Mouse (Mus musculus) lung, postnatal 4 days (tissue): Measurements from ENCODE around the gene Itpr3.

Source experiments
- DNase-seq, 2 experiments: peaks; one replicate each; pipeline ENCODE4 v3.0.0; 2021

Gene Itpr3

DNA sequence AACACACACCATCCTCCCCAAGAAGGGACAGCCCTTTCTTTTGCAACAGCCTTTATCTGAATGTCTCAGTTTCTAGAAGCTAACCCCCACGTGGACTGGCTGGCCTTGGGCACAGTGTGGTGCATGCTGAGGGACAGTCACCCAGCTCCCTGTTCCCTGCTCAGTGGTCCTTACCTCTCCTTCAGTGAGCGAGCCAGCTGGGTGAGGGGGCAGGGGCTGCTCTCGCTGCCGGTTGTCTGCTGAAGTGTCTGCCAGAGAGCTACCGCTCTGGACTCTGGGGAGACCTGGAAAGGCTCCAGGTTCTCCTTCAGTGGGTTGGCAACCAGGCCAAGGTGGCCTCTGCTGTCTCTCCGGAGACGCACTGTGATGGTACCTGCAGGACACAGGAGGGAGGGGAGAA lies 93.8 kb downstream of the Itpr3 start:
- no peak for DNase-seq

DNA sequence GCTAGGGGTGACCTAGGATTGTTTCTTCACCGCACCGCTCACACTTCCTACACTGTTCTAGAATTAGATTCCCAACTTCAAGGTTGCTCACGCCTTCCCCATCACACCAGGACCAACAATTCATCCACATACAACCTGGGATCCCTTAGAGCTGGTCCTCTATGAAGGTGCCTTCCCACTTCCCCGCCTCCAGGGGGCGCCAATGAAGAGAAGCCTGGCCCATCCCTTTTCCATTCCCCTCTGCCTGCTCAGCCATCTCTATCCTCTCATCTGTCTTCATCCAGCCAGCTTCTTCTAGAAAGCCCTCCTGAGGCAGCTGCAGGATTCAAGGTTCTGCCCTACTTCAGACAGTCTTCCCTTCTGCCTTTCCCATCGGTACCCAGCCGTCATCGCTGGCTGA lies 94.3 kb downstream of the Itpr3 start:
- peak in 1 of 2 experiments; percentile 44 for DNase-seq

DNA sequence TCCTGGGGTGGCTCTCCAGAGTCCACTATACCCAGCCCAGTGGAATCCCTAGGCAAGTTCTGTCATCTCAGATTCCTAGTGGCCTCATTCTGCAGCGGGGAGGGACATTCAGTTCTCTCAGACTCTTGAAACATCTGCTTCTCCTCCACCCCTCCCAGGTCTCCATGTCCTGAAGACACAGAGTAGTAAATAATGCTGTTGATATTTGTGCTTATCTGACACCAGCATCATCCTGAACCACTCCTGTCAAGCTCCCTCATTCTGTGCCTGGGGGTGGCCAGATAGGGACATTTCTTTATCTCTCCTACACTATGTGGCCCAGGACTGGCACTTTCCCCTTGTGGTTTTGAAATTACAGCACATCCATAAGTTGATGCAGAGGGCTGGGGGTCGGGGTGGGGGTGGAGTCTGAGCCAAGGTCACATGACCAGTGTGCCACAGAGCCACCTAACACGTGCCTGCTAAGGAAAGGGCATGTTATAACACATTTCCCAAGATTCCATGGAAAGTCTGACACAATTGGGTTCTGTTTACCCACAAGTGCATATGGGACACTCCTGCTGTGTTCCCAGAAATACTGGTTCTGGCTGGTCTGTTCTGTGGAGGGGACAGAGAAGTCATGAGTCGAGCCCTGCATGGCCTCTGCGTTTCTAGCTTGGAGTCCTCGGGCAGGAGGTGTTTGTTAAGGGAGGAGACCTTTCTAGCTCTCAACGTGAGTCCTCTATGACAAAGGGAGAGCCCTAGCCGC lies 96.0 kb downstream of the Itpr3 start:
- no peak for DNase-seq

DNA sequence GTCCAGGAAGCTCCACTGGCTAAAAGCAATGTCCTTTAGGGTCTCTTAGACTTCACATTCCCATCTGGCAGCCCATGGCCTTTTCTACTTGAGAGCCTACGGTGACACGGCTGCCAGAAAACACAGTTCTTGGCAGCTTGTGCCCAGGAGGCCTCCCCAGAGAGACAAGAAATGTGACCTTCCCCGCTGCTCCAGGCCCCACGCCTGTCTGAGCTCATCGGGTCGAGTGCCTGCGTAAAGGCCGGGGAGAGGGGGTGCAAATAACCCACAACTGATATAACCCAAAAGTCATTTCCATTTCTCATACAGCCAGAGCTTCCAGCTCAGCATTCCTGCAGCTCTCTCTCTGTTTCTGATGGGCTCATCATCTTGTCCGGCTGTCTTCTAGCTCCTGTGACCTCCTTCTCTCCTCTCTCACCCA lies 96.7 kb downstream of the Itpr3 start:
- peak in 1 of 2 experiments; percentile 43 for DNase-seq

DNA sequence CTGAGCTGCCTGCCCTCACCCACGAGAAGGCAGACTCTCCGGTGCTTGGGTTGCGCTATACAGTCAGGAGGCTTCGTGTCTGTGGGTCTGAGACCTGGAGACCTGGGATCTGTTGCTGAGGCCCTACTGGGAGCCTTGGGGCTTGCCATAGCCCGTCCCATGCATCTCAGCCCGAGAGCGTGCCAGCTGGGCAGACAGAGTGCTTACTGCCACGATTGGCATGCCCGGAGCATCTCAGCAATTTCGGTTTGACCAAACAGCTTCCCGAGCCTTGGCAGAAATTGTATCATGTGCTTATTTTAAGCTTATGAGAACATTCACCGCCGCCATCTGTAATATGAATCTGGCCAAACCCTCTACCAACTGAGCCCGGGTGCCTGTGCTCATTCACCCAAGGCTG lies 97.2 kb downstream of the Itpr3 start:
- no peak for DNase-seq

DNA sequence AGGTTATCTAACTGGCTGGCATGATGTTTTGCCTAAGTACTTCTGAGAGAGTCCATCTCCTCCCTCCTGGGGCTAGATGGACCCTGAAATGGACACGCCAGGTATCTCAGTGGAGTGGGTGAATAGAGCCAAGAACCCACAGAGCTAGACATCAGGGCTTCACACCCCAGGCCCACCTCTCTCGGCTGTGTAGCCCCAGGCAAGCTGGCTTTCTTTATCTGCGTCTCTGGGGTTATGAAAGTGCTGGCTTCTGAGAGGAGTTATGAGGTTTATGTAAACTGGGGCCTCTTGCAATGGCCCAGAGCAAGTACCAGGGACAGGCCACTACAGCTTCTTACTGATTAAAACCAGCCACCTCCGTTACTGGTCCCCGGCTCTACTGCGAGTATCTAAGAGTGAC lies 97.8 kb downstream of the Itpr3 start:
- DNase-seq: no peak

DNA sequence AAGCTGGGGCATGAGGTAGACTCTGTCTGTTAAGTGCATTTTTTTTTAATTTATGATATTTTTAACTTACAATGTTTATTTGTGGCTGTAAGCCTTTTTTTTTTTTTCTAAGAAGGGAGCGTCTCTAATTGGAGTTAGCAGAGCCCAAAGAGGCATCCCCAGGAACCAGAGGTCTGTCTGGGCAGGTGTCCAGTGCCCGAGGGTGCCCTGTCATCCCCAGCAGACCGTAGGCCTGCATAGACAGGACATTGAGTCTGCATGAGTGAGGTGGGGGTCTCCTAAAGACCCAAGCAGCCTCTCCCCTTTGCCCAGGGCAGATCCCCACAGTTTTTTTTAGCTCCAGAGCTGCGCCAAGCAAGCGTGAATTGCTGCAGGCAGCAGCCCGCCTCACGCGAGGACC lies 98.6 kb downstream of the Itpr3 start:
- DNase-seq: no peak

DNA sequence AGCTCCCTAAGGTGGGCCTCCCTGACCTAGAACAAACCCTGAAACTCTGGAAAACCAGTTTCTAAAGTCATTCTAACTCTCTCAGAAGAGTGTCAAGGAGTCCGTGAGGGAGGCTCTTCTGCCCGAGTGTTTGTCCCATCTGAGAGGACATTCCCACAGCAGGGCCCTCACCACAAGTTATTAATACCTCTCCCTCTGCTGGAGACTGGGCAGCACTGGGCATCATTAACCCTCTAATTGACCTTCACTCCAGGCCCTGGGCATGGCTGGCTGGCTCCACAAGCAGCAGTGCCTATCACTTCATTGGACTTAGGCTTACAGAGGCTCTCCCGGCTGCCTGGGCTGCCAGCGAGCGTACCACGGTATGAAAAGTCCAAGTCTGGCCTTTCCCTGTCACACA lies 101.3 kb downstream of the Itpr3 start:
- DNase-seq: no peak

DNA sequence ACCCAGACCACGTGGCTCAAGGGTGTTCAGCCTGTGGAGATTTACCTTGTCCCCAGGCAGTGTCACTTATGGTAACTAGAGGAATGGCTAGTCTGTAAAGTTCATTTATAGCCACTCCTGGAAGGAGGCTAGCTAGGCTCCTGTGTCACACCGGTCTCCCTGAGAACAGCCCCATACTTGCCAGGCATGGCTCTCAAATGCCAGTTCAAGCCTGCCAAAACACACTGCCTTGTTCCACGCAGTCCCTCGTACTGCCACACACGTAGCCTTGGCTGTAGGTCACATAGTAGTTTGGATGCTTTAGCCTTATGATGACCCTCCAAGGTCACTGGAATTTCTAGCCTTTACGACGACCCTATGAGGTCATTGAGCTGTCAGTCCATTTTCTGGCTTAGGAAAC lies 102.1 kb downstream of the Itpr3 start:
- no peak for DNase-seq

DNA sequence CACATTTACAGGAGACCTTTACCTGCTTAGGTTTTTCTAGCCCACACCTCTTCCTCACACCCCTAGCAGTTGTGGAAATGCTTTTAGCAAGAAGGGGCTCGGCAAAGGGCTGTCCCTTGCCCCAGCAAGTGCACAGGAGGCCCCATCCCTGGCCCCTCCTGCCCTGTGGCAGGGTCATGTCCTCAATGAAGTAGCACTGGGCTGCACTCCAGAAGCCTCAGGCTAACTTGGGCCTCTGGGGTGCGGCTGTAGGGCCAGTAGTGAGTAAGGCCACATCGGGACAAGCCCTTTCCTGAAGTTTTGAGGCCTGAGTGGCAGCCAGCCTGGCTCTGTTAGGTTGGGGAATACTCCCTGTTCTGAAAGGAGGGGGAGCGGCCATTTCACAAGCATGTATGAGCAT lies 103.8 kb downstream of the Itpr3 start:
- peak in 1 of 2 experiments; percentile 48 for DNase-seq

DNA sequence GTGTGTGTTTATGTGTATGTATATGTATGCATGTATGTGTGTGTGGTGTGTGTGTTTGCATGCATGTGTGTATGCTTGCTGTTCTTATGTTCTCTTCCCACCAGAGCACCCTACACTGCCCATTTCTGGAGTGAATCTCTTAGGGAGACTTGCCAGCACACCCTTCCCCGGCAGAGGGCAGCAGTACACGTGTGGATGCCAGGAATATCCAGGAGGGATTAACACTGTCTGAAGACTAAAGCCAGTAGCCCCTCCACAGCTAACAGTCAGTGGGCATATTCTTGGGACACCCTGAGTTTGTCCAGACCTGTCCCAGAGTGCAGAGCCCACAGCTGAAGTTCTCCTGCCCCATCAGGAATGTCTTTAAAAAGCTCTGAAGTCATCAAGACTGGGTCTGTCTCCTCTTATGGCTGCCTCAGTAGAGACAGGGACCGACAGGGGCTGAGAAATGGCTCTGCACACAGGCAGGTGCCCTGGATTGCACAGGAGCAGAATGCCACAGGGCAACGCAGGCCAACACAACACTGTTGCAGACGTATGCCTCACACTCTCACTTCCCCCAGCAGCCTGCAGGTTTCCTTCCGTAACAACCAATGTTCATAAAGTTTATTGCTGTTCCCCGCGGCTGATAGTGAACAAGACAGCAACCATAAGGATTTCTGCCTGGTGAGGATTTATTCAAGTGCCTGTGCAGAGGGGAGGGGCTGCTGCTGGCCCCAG lies 108.1 kb downstream of the Itpr3 start:
- DNase-seq: peak in 1 of 2 experiments; percentile 42

DNA sequence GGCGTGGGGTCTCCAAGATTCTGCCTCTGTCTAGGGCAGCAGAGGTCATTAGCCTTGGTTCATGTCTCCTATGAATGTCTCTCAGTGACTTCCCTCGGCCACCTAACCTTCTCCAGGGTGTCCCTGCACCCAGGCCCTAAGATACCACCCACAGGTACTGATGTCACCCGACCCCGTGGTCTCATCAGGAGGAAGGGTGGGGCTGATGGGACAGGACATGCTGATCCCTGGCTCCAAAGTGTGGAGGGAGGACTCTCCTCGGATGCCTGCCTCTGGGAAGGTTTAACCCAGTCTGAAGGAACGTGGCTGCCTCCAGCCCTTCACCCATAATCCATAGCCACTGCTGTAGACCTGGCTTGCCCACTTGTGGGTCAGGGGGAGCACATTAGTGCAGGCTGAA lies 109.8 kb downstream of the Itpr3 start:
- no peak for DNase-seq

DNA sequence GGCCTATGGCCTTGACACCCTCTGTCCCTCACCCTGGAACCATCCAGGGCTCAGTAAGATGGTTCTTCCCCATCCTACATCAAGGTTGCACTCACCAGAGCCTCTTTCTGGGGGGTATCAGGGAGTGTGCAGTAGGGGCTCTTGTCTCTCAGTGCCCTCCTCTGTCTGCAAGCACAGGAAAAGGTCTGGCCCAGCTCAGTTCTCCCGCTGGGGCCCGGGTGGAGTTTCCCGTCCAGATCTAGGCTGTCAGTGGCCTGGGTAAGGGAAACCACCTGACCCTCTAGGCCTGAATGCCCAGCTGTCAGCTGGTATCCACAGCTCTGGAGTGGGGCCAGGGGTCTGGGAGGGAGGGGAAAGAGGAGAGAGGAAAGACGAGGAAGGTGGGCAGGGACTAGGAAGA lies 110.4 kb downstream of the Itpr3 start, which contains the start of gene Ip6k3:
TSS of gene Ip6k3 (minus strand) at position 251 of the 400 bp plus-strand sequence.
- DNase-seq: peak in 1 of 2 experiments; percentile 37

DNA sequence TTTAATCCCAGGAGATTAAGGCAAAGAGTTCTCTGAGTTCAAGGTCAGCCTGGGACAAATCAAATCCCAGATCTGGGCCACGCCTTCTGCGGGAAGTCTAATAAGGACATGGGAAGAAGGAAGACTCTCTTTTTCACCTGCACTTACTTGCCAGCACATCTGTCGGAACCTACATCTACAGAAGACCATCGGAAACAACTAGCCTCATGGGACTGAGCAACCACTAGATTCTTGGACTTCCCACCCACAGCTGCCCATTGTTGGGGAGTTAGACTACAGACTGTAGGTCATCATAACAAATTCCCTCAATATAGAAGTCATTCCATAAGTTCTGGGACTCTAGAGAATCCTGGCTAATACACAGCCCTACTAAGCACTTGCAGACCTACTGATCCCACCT lies 111.5 kb downstream of the Itpr3 start:
- no peak for DNase-seq

DNA sequence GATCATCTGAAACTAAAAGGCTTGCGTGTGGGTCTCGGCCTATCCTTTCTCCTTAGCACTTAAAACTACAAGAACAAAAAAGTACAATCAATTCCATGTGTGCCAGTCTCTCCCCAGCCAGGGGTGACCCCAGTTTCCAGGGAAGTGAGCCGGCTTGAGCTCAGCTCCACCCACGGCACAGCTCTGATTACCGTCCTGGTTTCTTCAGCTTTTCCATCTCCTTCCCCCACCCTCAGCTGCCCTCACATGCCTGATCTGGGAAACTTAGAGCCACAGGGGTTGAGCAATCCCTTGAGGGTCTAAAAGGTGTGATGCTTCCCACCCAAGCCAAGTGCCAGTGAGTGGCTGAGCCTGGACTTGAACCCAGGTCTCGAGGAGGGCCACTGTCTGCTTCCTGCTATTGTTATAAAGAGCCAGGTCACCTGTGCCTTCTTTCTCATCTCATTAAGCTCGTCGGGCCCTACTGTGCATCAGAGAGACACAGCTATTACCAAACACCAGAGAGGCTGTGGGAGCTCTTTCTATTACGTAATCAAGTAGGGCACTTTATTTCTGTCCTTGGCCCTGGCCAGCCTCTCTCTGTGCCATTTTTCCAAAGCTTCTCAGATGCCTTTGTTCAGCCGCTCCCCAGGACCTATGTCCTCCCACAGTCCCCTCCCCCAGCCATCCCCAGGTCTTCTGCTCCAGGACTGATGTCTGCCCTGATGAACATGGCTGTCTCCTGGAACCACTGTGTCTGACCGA lies 113.0 kb downstream of the Itpr3 start:
- no peak for DNase-seq

DNA sequence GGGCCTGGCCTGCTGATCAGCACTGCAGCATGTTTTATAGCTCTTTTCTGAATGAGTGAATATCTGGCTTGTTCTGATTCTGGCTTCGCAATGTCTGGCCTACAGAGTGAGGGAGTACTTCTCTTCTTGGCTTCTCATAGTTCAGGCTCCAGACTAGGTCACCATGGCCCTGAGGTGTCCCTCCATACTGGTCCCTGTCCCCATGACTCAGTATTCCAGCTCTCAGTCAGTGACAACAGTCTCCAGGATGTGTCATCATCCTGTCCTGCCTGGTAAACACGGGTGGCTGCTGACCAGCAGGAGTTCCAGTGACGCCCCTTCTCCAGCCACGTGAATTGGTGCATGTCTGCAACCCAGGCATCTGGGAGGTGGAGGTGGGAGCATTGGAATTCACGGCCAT lies 114.0 kb downstream of the Itpr3 start:
- no peak for DNase-seq
